17 mouse cellular contexts compared by ENCODE assay signal in genomic region chr4:101235964-101236363, GRCm38 (mm10). TPM values are rescaled to one million over a fixed set of nuclear protein-coding genes. Genes with fewer than 3 reads are reported as not detected.
DNase-seq lines count a peak whose midpoint lies in the region; ATAC-seq and TF ChIP-seq lines count a peak whose summit lies in the region.
"Had no signal": no experiment of that assay in that cellular context is flagged by ENCODE, and none has a peak within 500 bp of the region (broad histone marks: within the 10 kb centered on the region; RNA-seq: fewer than 3 reads in every experiment).

No protein-coding gene starts in this region.

- no peak overlapping the region for H3K4me3 ChIP-seq in heart, adult 2 months
- no peak overlapping the region for H3K4me3 ChIP-seq in MEL (ENCODE audit: control insufficient read depth in 1 of 2, insufficient read depth in 1 of 2, low read depth in 2 of 2, low read length in 2 of 2)
- no peak overlapping the region for H3K4me3 ChIP-seq in liver, embryonic 13.5 days (replicated peaks)
- no peak overlapping the region for H3K4me3 ChIP-seq in liver, postnatal 0 days (ENCODE audit: low read depth, low read length)
- H3K4me3 ChIP-seq: embryonic facial prominence, embryonic 12.5 days; heart, embryonic 10.5 days; hindbrain, embryonic 13.5 days had no signal

- no peak for TF ChIP-seq CTCF in heart, adult 2 months (IDR thresholded peaks at IDR 0.05)
- TF ChIP-seq CTCF in MEL (IDR thresholded peaks at IDR 0.05 in 2 of 3, conservative IDR thresholded peaks at IDR 0.05 in 1 of 3; ENCODE audit: control insufficient read depth in 1 of 3, insufficient read depth in 1 of 3, low read depth in 2 of 3, low read length in 3 of 3, poor library complexity in 1 of 3, severe bottlenecking in 1 of 3), result no peak
- TF ChIP-seq CTCF in liver, postnatal 0 days (IDR thresholded peaks at IDR 0.05; ENCODE audit: low read depth), result no peak

- no peak for TF ChIP-seq POLR2A in heart, adult 2 months (IDR thresholded peaks at IDR 0.05; ENCODE audit: insufficient read depth, low read depth, low read length)
- TF ChIP-seq POLR2A in MEL (IDR thresholded peaks at IDR 0.05; ENCODE audit: control insufficient read depth in 1 of 2, insufficient read depth in 1 of 2, low read depth in 1 of 2, low read length in 2 of 2, poor library complexity in 1 of 2), result no peak

- H3K9me3 ChIP-seq in MEL (replicated peaks; ENCODE audit: insufficient read depth, low read length), result no peaks in the 10 kb centered on the region
- no peaks in the 10 kb centered on the region for H3K9me3 ChIP-seq in liver, embryonic 13.5 days (replicated peaks)
- no peaks in the 10 kb centered on the region for H3K9me3 ChIP-seq in liver, postnatal 0 days (ENCODE audit: low read length)
- H3K9me3 ChIP-seq: embryonic facial prominence, embryonic 12.5 days; heart, embryonic 10.5 days; hindbrain, embryonic 13.5 days had no signal

- no peak for DNase-seq in heart, adult 2 months
- no peak for DNase-seq in heart, postnatal 4 days
- DNase-seq in MEL (ENCODE audit: low read depth, low spot score), result peak; percentile 68
- DNase-seq in liver, embryonic 13.5 days, result no peak
- no peak for DNase-seq in liver, postnatal 0 days
- DNase-seq in adrenal gland, adult (ENCODE audit: inconsistent age in 2 of 2, low spot score in 1 of 2), result no peak
- DNase-seq in right cerebral cortex, postnatal 4 days, result no peak
- DNase-seq in cerebellum, postnatal 36 days, result no peak
- DNase-seq: adrenal gland, adult 8-10 months; adrenal gland, postnatal 36 days; cerebellum, adult 2 months; cerebellum, postnatal 10 days; forebrain, postnatal 0 days; gastrocnemius, postnatal 36 days had no signal

- peaks cover 18% of the 10 kb centered on the region for H3K4me1 ChIP-seq in heart, adult 2 months (ENCODE audit: control insufficient read depth, insufficient read depth, low read length)
- H3K4me1 ChIP-seq in MEL (ENCODE audit: control insufficient read depth in 1 of 2, insufficient read depth in 2 of 2, low read length in 2 of 2), result peaks cover 19 to 24% of the 10 kb centered on the region in 2 experiments
- peaks cover 81% of the 10 kb centered on the region for H3K4me1 ChIP-seq in liver, embryonic 13.5 days (replicated peaks)
- peaks cover 54% of the 10 kb centered on the region for H3K4me1 ChIP-seq in liver, postnatal 0 days (ENCODE audit: insufficient read depth)

- no peak overlapping the region for H3K4me2 ChIP-seq in liver, embryonic 13.5 days
- H3K4me2 ChIP-seq in liver, postnatal 0 days (ENCODE audit: low read depth, low read length), result no peak overlapping the region
- H3K4me2 ChIP-seq: embryonic facial prominence, embryonic 12.5 days; hindbrain, embryonic 13.5 days had no signal

- 95% methylated on average over 1 of the region's 1 CpGs for WGBS in heart, adult 2 months
- WGBS in liver, embryonic 13.5 days (ENCODE audit: insufficient replicate concordance), result 62% methylated on average over 1 of the region's 1 CpGs
- whole genome bisulfite sequencing in liver, postnatal 0 days (ENCODE audit: insufficient replicate concordance), result 62% methylated on average over 1 of the region's 1 CpGs

- H3K36me3 ChIP-seq in heart, adult 2 months (ENCODE audit: control insufficient read depth, insufficient read depth, low read length), result peaks cover 10% of the 10 kb centered on the region
- H3K36me3 ChIP-seq in MEL (ENCODE audit: control insufficient read depth in 1 of 2, insufficient read depth in 2 of 2, low read length in 2 of 2), result peaks cover 0 to 23% of the 10 kb centered on the region in 2 experiments; a peak in 2 of 4 replicates
- no peaks in the 10 kb centered on the region for H3K36me3 ChIP-seq in liver, embryonic 13.5 days
- H3K36me3 ChIP-seq in liver, postnatal 0 days (replicated peaks; ENCODE audit: insufficient read depth, low read length), result no peaks in the 10 kb centered on the region
- H3K36me3 ChIP-seq: embryonic facial prominence, embryonic 12.5 days; hindbrain, embryonic 13.5 days had no signal

- peak overlapping the region; percentile 52; the same call in 1 of the 2 replicates for H3K27ac ChIP-seq in heart, adult 2 months
- H3K27ac ChIP-seq in MEL (ENCODE audit: control insufficient read depth, low read depth, low read length), result peak overlapping the region; percentile 78
- H3K27ac ChIP-seq in liver, embryonic 13.5 days, result peak overlapping the region; percentile 80
- peak overlapping the region; percentile 69; the same call in 1 of the 2 replicates for H3K27ac ChIP-seq in liver, postnatal 0 days (ENCODE audit: low read depth)
- H3K27ac ChIP-seq: embryonic facial prominence, embryonic 12.5 days; heart, embryonic 10.5 days; hindbrain, embryonic 13.5 days had no signal

- TF ChIP-seq RAD21 in MEL (IDR thresholded peaks at IDR 0.05; ENCODE audit: low read depth, low read length), result no peak

- ATAC-seq in liver, embryonic 13.5 days (ENCODE audit: low read depth), result 0 out of 2 replicates have a peak, but pooled peaks have one; percentile 37
- no peak for ATAC-seq in liver, postnatal 0 days
- ATAC-seq: forebrain, postnatal 0 days had no signal

- intact Hi-C loops in heart, adult 2 months (cut with DNase I), result loop anchor here (2.0 kb wide), 1 partner anchor 29 kb away; the partner anchor contains the start of gene Jak1

- H3K27me3 ChIP-seq in heart, adult 2 months (ENCODE audit: control insufficient read depth, insufficient read depth, low read length), result no peaks in the 10 kb centered on the region
- no peaks in the 10 kb centered on the region for H3K27me3 ChIP-seq in MEL (ENCODE audit: control insufficient read depth in 1 of 2, insufficient read depth in 2 of 2, low read length in 2 of 2)
- H3K27me3 ChIP-seq in liver, embryonic 13.5 days, result no peaks in the 10 kb centered on the region
- no peaks in the 10 kb centered on the region for H3K27me3 ChIP-seq in liver, postnatal 0 days (ENCODE audit: insufficient read depth, low read length)
- H3K27me3 ChIP-seq: embryonic facial prominence, embryonic 12.5 days; hindbrain, embryonic 13.5 days had no signal

- H3K79me2 ChIP-seq in heart, adult 2 months (replicated peaks; ENCODE audit: control insufficient read depth, insufficient read depth, low read length), result peaks cover 18% of the 10 kb centered on the region
- H3K79me2 ChIP-seq in MEL (ENCODE audit: control insufficient read depth, insufficient read depth, low read length, poor library complexity), result peaks cover 23% of the 10 kb centered on the region

- H3K9ac ChIP-seq in heart, adult 2 months (ENCODE audit: low read depth, low read length), result no peak overlapping the region
- H3K9ac ChIP-seq in MEL (ENCODE audit: control insufficient read depth, low read depth, low read length, poor library complexity, severe bottlenecking), result peak overlapping the region; percentile 17; the same call in 1 of the 2 replicates
- H3K9ac ChIP-seq in liver, embryonic 13.5 days, result no peak overlapping the region
- no peak overlapping the region for H3K9ac ChIP-seq in liver, postnatal 0 days (replicated peaks)
- H3K9ac ChIP-seq: embryonic facial prominence, embryonic 12.5 days; forebrain, postnatal 0 days; hindbrain, embryonic 13.5 days had no signal

- no peak for TF ChIP-seq EP300 in heart, adult 2 months (IDR thresholded peaks at IDR 0.05; ENCODE audit: insufficient read depth, low read depth, low read length)
- peak; percentile 64 to 75 for TF ChIP-seq EP300 in MEL (IDR thresholded peaks at IDR 0.05; ENCODE audit: low read depth in 1 of 2, low read length in 2 of 2)
- TF ChIP-seq EP300 in liver, postnatal 0 days (IDR thresholded peaks at IDR 0.05; ENCODE audit: low read depth), result no peak

TF ChIP-seq in MEL, 35 proteins besides CTCF, POLR2A, EP300 and RAD21:
- TF ChIP-seq MYC (IDR thresholded peaks at IDR 0.05; ENCODE audit: low read depth, low read length), result no peak
- no peak for TF ChIP-seq USF1 (IDR thresholded peaks at IDR 0.05; ENCODE audit: low read depth, low read length)
- TF ChIP-seq POLR2AphosphoS2 (IDR thresholded peaks at IDR 0.05; ENCODE audit: low read length), result no peak
- no peak for TF ChIP-seq HCFC1 (IDR thresholded peaks at IDR 0.05; ENCODE audit: low read depth, low read length)
- TF ChIP-seq MXI1 (IDR thresholded peaks at IDR 0.05; ENCODE audit: low read depth, low read length), result 0 out of 2 replicates have a peak, but pooled peaks have one; percentile 10
- TF ChIP-seq POLR2AphosphoS5 (IDR thresholded peaks at IDR 0.05; ENCODE audit: borderline replicate concordance, low read depth, low read length), result no peak
- peak; percentile 87 for TF ChIP-seq MYB (IDR thresholded peaks at IDR 0.05; ENCODE audit: low read depth, low read length)
- peak; percentile 43; the same call in 1 of the 2 replicates for TF ChIP-seq GATA1 (IDR thresholded peaks at IDR 0.05; ENCODE audit: low read depth, low read length)
- no peak for TF ChIP-seq MAX (IDR thresholded peaks at IDR 0.05; ENCODE audit: low read length)
- no peak for TF ChIP-seq UBTF (IDR thresholded peaks at IDR 0.05; ENCODE audit: borderline replicate concordance, insufficient read depth, low read depth, low read length)
- TF ChIP-seq ZMIZ1 (IDR thresholded peaks at IDR 0.05; ENCODE audit: low read depth, low read length), result no peak
- no peak for TF ChIP-seq CHD1 (IDR thresholded peaks at IDR 0.05; ENCODE audit: low read depth, low read length)
- no peak for TF ChIP-seq SIN3A (IDR thresholded peaks at IDR 0.05; ENCODE audit: low read length)
- TF ChIP-seq ZNF384 (IDR thresholded peaks at IDR 0.05; ENCODE audit: low read depth, low read length), result peak; percentile 30; the same call in 1 of the 2 replicates
- TF ChIP-seq ZKSCAN1 (IDR thresholded peaks at IDR 0.05; ENCODE audit: low read depth, low read length), result no peak
- TF ChIP-seq RCOR1 (IDR thresholded peaks at IDR 0.05; ENCODE audit: low read depth, low read length), result peak; percentile 25; the same call in 1 of the 2 replicates
- no peak for TF ChIP-seq NELFE (IDR thresholded peaks at IDR 0.05; ENCODE audit: low read depth, low read length)
- TF ChIP-seq TBP (IDR thresholded peaks at IDR 0.05; ENCODE audit: low read depth, low read length), result no peak

RNA-seq across cellular contexts. Expression of gene Jak1, which starts 29.1 kb away (rescaled TPM):
- total RNA-seq in heart, adult 2 months (2021), result 10 to 100 TPM; 86.7 to 95.4 TPM
- polyA plus RNA-seq in heart, adult 2 months (2012; rRNA removed), result 30.9 and 53.7 TPM in 2 replicates
- 10 to 100 TPM; 86.6 to 89.9 TPM for total RNA-seq in heart, postnatal 4 days (2021)
- total RNA-seq in MEL (2012; rRNA removed), result 35.0 and 37.3 TPM in 2 replicates
- polyA plus RNA-seq in MEL (2012; ENCODE audit: insufficient read depth in 1 of 2, insufficient read length in 2 of 2, low read depth in 1 of 2, low replicate concordance in 2 of 2, missing spikeins in 1 of 2), result 10 to 100 TPM in 1 of 2 experiments, not detected in 1; 41.9 TPM
- polyA plus RNA-seq in liver, embryonic 13.5 days (2015; fragmentation: Nextera tagmentation; extraction: Ambion mirVana), result 41.0 and 52.5 TPM in 2 replicates
- polyA plus RNA-seq in liver, postnatal 0 days (2015; fragmentation: Nextera tagmentation; extraction: Ambion mirVana), result 33.9 and 51.2 TPM in 2 replicates
